Mouse (Mus musculus): ENCODE results near the gene Zfp513. TPM values are rescaled to one million over a fixed set of nuclear protein-coding genes. Genes with fewer than 3 reads are reported as not detected.

The Zfp513 gene
- total RNA-seq, 2 experiments from 2014 or later: 8.1 to 8.9 TPM

GRCm38 (mm10) chr5:31179766-31180630 lies 22.1 kb downstream of the Zfp513 start, which contains the start of the genes Gm29609 and Gtf3c2:
Gene Gm29609, minus strand, starts transcription at chr5:31179911.
Gene Gtf3c2, minus strand, starts transcription at chr5:31180144.
- ATAC-seq (ENCODE audit: poor library complexity, severe bottlenecking): peak; percentile 91

GRCm38 (mm10) chr5:31179301-31179765 lies 22.8 kb downstream of the Zfp513 start:
- ATAC-seq (ENCODE audit: poor library complexity, severe bottlenecking): peak; percentile 38

GRCm38 (mm10) chr5:31168630-31169029 lies 33.5 kb downstream of the Zfp513 start:
- no peak for ATAC-seq (ENCODE audit: poor library complexity, severe bottlenecking)

DNA sequence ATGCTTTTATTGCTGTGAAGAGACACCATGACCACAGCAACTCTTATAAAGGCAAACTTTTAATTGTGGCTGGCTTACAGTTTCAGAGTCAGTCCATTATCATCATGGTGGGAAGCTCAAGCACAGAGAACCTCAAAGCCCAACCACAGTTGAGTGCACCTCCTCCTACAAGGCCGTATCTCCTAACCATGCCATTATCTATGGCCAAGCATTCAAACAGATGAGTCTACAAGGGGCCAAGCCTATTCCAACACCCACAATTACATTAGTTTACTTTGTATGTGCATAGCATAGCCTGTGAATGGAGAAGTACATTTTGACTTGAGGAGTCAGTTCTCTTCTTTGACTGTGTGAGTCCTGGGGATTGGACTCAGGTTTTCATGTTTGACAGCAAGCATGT lies 37.2 kb downstream of the Zfp513 start:
- ATAC-seq (ENCODE audit: poor library complexity, severe bottlenecking): no peak

- ATAC-seq (ENCODE audit: poor library complexity, severe bottlenecking): 0 out of 2 replicates have a peak, but pooled peaks have one; percentile 38
These were observed 39.6 kb downstream of the Zfp513 start for GRCm38 (mm10) chr5:31162462-31162861.

DNA sequence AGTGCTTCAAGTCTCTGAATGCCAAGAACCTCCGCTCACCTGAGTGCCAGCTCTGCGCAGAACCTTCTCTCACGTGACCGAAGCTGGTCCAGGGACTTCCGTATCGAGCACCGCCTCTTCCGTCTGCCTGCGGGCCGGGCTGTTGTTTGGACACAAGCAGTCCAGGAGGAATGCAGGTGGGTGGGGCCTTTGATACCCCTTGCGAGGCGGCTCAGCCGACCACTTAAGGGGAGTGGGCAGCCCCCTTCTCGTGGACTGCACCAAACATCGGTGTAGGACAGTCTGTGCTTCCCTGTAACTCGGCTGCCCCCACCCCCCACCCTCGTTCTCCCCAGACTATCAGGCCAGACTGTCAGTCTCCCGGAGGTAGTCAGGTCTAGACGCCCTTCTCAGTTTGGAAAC lies 48.0 kb downstream of the Zfp513 start, which contains the start of gene Mpv17:
Gene Mpv17, minus strand, starts transcription at position 100 of the 402 bp plus-strand sequence.
- ATAC-seq (ENCODE audit: poor library complexity, severe bottlenecking): peak; percentile 99

DNA sequence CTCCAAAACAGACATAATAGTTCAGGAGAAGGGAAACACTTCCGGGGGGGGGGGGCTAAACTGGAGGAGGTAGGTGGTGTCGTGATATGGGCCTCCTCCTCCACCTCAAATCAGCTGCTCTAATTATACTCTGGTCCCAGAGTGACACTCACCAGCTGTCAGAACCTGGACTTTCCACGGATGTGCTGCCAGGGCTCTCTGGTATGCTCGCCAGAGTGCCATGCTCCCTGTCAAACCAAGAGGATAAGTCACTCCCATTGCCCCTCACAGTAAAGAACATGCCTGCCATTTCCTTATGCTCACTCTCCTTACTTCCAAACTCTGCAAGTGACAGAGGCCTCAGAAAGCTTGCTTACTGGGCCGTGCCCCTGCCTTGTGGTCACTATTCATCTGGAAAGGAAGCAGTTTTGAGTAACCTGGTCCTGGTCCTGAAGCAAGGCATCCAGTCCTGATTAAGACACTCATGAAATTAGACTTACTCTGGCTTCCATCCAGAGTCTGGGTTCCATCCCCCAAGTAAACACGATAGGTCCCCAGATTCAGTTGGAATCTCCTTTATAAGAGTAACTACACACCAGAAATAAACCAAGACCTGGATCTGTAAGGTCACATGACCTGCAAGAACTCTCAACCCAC lies 48.5 kb downstream of the Zfp513 start:
- ATAC-seq (ENCODE audit: poor library complexity, severe bottlenecking): peak; percentile 17; the same call in 1 of the 2 replicates

GRCm38 (mm10) chr5:31151746-31152145 lies 50.4 kb downstream of the Zfp513 start:
- ATAC-seq (ENCODE audit: poor library complexity, severe bottlenecking): no peak

GRCm38 (mm10) chr5:31149781-31150180 lies 52.3 kb downstream of the Zfp513 start:
- no peak for ATAC-seq (ENCODE audit: poor library complexity, severe bottlenecking)

Other genes starting within 250 kb of the Zfp513 start
- gene Preb, start 241.9 kb downstream of the Zfp513 start, total RNA-seq (2015): 66.3 and 72.1 TPM in 2 replicates
- gene Preb, start 241.9 kb downstream of the Zfp513 start, total RNA-seq (2017): 45.8 and 57.3 TPM in 2 replicates
- gene Tcf23, start 233.6 kb downstream of the Zfp513 start, total RNA-seq (2015): not detected in 2 replicates
- not detected in 2 replicates for gene Tcf23, start 233.6 kb downstream of the Zfp513 start, total RNA-seq (2017)
- 113 and 132 TPM in 2 replicates for gene Atraid, start 154.0 kb downstream of the Zfp513 start, total RNA-seq (2015)
- 88.5 and 103 TPM in 2 replicates for gene Atraid, start 154.0 kb downstream of the Zfp513 start, total RNA-seq (2017)
- 0.41 and 2.0 TPM in 2 replicates for gene Slc5a6, start 153.4 kb downstream of the Zfp513 start, total RNA-seq (2015)
- 1.3 and 1.4 TPM in 2 replicates for gene Slc5a6, start 153.4 kb downstream of the Zfp513 start, total RNA-seq (2017)
- gene Cad, start 147.5 kb downstream of the Zfp513 start, total RNA-seq (2015): 5.1 and 9.4 TPM in 2 replicates
- 5.4 and 7.5 TPM in 2 replicates for gene Cad, start 147.5 kb downstream of the Zfp513 start, total RNA-seq (2017)
- not detected in 2 replicates for gene Dnajc5g, start 96.0 kb downstream of the Zfp513 start, total RNA-seq (2015)
- gene Dnajc5g, start 96.0 kb downstream of the Zfp513 start, total RNA-seq (2017): not detected in 2 replicates
- gene Slc30a3, start 94.1 kb downstream of the Zfp513 start, total RNA-seq (2015): not detected in 2 replicates
- gene Slc30a3, start 94.1 kb downstream of the Zfp513 start, total RNA-seq (2017): not detected in 2 replicates
- gene Trim54, start 85.6 kb downstream of the Zfp513 start, total RNA-seq (2015): not detected in 2 replicates
- not detected in 2 replicates for gene Trim54, start 85.6 kb downstream of the Zfp513 start, total RNA-seq (2017)
- not detected in 2 replicates for gene Ucn, start 63.5 kb downstream of the Zfp513 start, total RNA-seq (2015)
- gene Ucn, start 63.5 kb downstream of the Zfp513 start, total RNA-seq (2017): not detected in 2 replicates
- 30.3 and 40.5 TPM in 2 replicates for gene Mpv17, start 48.1 kb downstream of the Zfp513 start, total RNA-seq (2015)
- 26.1 and 27.0 TPM in 2 replicates for gene Mpv17, start 48.1 kb downstream of the Zfp513 start, total RNA-seq (2017)
- 0.22 and 1.3 TPM in 2 replicates for gene Gm29609, start 22.4 kb downstream of the Zfp513 start, total RNA-seq (2015)
- gene Gm29609, start 22.4 kb downstream of the Zfp513 start, total RNA-seq (2017): 0.29 TPM in 1 of 2 replicates, not detected in the other
- 58.8 and 63.2 TPM in 2 replicates for gene Gtf3c2, start 22.2 kb downstream of the Zfp513 start, total RNA-seq (2015)
- 43.0 and 43.1 TPM in 2 replicates for gene Gtf3c2, start 22.2 kb downstream of the Zfp513 start, total RNA-seq (2017)
- 52.3 and 65.5 TPM in 2 replicates for gene Snx17, start 9.1 kb downstream of the Zfp513 start, total RNA-seq (2015)
- 33.4 and 45.2 TPM in 2 replicates for gene Snx17, start 9.1 kb downstream of the Zfp513 start, total RNA-seq (2017)
- gene Eif2b4, start 8.9 kb downstream of the Zfp513 start, total RNA-seq (2015): 21.9 and 25.2 TPM in 2 replicates
- 21.3 and 31.5 TPM in 2 replicates for gene Eif2b4, start 8.9 kb downstream of the Zfp513 start, total RNA-seq (2017)
- 54.8 and 69.0 TPM in 2 replicates for gene Ppm1g, start 18.4 kb upstream of the Zfp513 start, total RNA-seq (2015)
- 107 and 121 TPM in 2 replicates for gene Ppm1g, start 18.4 kb upstream of the Zfp513 start, total RNA-seq (2017)
- 57.2 and 64.1 TPM in 2 replicates for gene Nrbp1, start 38.6 kb upstream of the Zfp513 start, total RNA-seq (2015)
- gene Nrbp1, start 38.6 kb upstream of the Zfp513 start, total RNA-seq (2017): 112 and 114 TPM in 2 replicates
- not detected in 2 replicates for gene Gm9970, start 38.9 kb upstream of the Zfp513 start, total RNA-seq (2015)
- gene Gm9970, start 38.9 kb upstream of the Zfp513 start, total RNA-seq (2017): not detected in 2 replicates
- gene Krtcap3, start 49.4 kb upstream of the Zfp513 start, total RNA-seq (2015): 5.1 and 5.4 TPM in 2 replicates
- 3.6 and 6.7 TPM in 2 replicates for gene Krtcap3, start 49.4 kb upstream of the Zfp513 start, total RNA-seq (2017)
- 9.6 and 13.6 TPM in 2 replicates for gene Ift172, start 88.8 kb upstream of the Zfp513 start, total RNA-seq (2015)
- gene Ift172, start 88.8 kb upstream of the Zfp513 start, total RNA-seq (2017): 14.2 and 25.0 TPM in 2 replicates
- not detected in 2 replicates for gene Fndc4, start 93.8 kb upstream of the Zfp513 start, total RNA-seq (2015)
- gene Fndc4, start 93.8 kb upstream of the Zfp513 start, total RNA-seq (2017): not detected in 2 replicates
- not detected in 2 replicates for gene Gckr, start 95.1 kb upstream of the Zfp513 start, total RNA-seq (2015)
- not detected in 2 replicates for gene Gckr, start 95.1 kb upstream of the Zfp513 start, total RNA-seq (2017)